Mouse (Mus musculus): ENCODE results near the gene Cpne9. TPM values are rescaled to one million over a fixed set of nuclear protein-coding genes. Genes with fewer than 3 reads are reported as not detected.

Cpne9 gene
- total and polyA plus RNA-seq, 2 experiments from 2014 or later: not detected

DNA sequence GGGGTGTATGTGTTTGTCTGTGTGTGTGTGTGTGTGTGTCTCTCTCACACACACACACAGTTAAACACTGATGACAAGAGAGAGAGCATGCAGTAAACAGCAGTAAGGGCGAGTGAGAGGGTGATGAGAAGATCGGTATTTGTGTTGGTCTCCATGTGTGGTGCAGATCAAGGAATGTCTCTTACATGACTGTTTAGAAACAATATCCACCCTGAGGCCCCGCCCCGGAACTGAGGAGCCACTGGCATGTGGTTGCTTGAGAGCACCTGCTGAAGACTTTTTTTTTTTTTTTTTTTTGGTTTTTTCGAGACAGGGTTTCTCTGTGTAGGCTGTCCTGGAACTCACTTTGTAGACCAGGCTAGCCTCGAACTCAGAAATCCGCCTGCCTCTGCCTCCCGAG is 17.7 kb upstream of the Cpne9 start:
- no peak for TF ChIP-seq CTCF (IDR thresholded peaks at IDR 0.05; ENCODE audit: low read depth)
- no peak for TF ChIP-seq EP300 (IDR thresholded peaks at IDR 0.05; ENCODE audit: low read depth)
- ATAC-seq (ENCODE audit: insufficient read depth, low read depth) (no peak), DNase-seq (ENCODE audit: low spot score) (no peak)
- Histone ChIP-seq H3K9me3 (replicated peaks; ENCODE audit: control insufficient read depth, low read length) (no peaks in the 10 kb centered on the region), H3K27ac (ENCODE audit: low read depth) (no peak overlapping the region), H3K4me1 (ENCODE audit: control insufficient read depth, insufficient read depth) (no peaks in the 10 kb centered on the region), H3K36me3 (replicated peaks; ENCODE audit: control insufficient read depth, insufficient read depth, low read length) (peaks cover 76% of the 10 kb centered on the region), H3K9ac (replicated peaks; ENCODE audit: low read depth, low read length) (no peak overlapping the region), H3K4me2 (ENCODE audit: low read depth, low read length) (no peak overlapping the region), H3K27me3 (ENCODE audit: control insufficient read depth, insufficient read depth, low read length) (no peaks in the 10 kb centered on the region), H3K4me3 (ENCODE audit: low read depth, low read length) (no peak overlapping the region)
- WGBS: 89% methylated on average over 8 of the region's 8 CpGs

DNA sequence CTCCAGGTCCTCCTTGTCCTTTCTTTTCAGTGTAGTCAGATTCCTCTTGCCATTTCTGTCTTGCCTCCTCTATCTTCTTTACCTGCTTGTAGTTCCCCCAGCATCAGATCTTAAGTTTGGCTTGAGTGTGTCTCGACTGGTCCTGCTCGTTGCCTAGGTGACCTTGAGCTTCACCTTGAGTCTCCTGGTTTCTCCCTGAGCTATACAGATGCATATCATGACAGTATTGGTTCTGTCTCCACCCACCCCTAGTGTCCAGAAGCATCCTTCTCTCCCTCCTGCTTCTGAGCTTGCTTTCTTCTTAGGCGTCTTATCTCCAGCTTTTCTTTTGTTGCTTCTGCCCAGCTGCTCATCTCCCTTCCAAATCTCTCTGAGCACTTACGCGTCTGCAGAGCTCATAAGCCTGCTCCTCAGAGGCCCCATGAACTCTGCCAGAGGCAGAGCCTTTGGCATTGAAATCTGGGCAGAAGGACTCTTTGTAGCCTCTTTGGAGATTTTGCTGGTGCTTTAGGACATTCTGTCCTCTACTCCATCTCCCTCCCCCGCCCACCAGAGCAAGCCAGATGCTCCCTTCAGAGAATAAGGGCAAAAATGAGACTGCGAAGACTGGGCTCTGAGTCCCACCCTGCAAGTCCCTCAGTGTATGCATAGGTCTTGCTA is 15.0 kb upstream of the Cpne9 start:
- ATAC-seq (ENCODE audit: insufficient read depth, low read depth): no peak
- H3K9ac ChIP-seq (replicated peaks; ENCODE audit: low read depth, low read length): no peak overlapping the region
- no peak for DNase-seq (ENCODE audit: low spot score)
- no peaks in the 10 kb centered on the region for H3K27me3 ChIP-seq (ENCODE audit: control insufficient read depth, insufficient read depth, low read length)
- H3K4me2 ChIP-seq (ENCODE audit: low read depth, low read length): no peak overlapping the region
- TF ChIP-seq EP300 (IDR thresholded peaks at IDR 0.05; ENCODE audit: low read depth) (no peak), CTCF (IDR thresholded peaks at IDR 0.05; ENCODE audit: low read depth) (no peak)
- H3K4me3 ChIP-seq (ENCODE audit: low read depth, low read length): no peak overlapping the region
- WGBS: 69% methylated on average over 7 of the region's 7 CpGs
- no peaks in the 10 kb centered on the region for H3K9me3 ChIP-seq (replicated peaks; ENCODE audit: control insufficient read depth, low read length)
- H3K4me1 ChIP-seq (ENCODE audit: control insufficient read depth, insufficient read depth): no peaks in the 10 kb centered on the region
- peaks cover 85% of the 10 kb centered on the region for H3K36me3 ChIP-seq (replicated peaks; ENCODE audit: control insufficient read depth, insufficient read depth, low read length)
- no peak overlapping the region for H3K27ac ChIP-seq (ENCODE audit: low read depth)

DNA sequence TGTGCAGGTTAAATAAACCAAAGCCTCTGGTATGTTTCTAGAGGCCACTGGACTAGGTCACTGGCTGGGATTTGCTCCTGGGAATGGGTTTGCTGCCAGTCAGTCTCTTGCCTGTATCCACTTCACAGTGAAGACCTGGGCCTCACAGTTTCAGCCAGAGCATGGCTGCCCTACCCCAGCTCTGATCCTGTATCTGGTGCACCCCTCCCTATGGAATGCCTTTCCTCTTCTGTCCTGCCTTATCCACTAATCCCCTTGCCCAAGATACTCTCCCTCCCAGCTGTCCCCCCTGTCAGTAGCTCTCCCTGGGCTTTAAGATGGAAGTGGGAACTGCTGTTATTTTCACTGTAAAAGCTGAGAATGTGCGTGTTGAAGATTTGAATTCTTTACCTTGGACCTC is 14.1 kb upstream of the Cpne9 start:
- no peak for TF ChIP-seq CTCF (IDR thresholded peaks at IDR 0.05; ENCODE audit: low read depth)
- TF ChIP-seq EP300 (IDR thresholded peaks at IDR 0.05; ENCODE audit: low read depth): no peak
- ATAC-seq (ENCODE audit: insufficient read depth, low read depth): no peak
- no peak overlapping the region for H3K27ac ChIP-seq (ENCODE audit: low read depth)

DNA sequence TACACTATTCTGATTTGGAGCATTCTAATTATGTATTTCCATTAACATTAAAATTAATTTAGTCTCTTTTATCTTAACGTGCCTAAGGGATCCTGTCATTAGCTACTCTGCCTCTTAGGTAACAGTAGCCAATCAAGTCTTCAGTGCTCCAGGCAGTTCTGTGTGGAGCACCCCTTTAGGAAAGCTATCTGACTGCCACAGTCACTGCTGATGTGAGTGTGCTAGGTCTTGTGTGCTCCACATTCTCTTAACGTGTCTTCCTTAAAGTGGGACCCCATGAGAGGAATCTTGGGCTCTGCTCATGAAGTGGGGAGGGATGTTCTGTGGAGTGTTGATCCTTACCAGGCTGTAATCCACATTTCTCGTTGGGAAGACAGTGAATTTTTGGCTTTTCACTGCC is 9.7 kb upstream of the Cpne9 start:
- no peak overlapping the region for H3K27ac ChIP-seq (ENCODE audit: low read depth)
- 81% methylated on average over 3 of the region's 3 CpGs for WGBS
- no peak for DNase-seq (ENCODE audit: low spot score)
- no peaks in the 10 kb centered on the region for H3K9me3 ChIP-seq (replicated peaks; ENCODE audit: control insufficient read depth, low read length)
- H3K9ac ChIP-seq (replicated peaks; ENCODE audit: low read depth, low read length): no peak overlapping the region
- H3K36me3 ChIP-seq (replicated peaks; ENCODE audit: control insufficient read depth, insufficient read depth, low read length): peaks cover 80% of the 10 kb centered on the region
- no peaks in the 10 kb centered on the region for H3K27me3 ChIP-seq (ENCODE audit: control insufficient read depth, insufficient read depth, low read length)
- no peaks in the 10 kb centered on the region for H3K4me1 ChIP-seq (ENCODE audit: control insufficient read depth, insufficient read depth)
- TF ChIP-seq CTCF (IDR thresholded peaks at IDR 0.05; ENCODE audit: low read depth) (no peak), EP300 (IDR thresholded peaks at IDR 0.05; ENCODE audit: low read depth) (no peak)
- H3K4me3 ChIP-seq (ENCODE audit: low read depth, low read length): no peak overlapping the region
- H3K4me2 ChIP-seq (ENCODE audit: low read depth, low read length): no peak overlapping the region
- no peak for ATAC-seq (ENCODE audit: insufficient read depth, low read depth)

More for the DNA sequence above, 14.1 kb upstream of the Cpne9 start:
- 50% methylated on average over 1 of the region's 1 CpGs for WGBS
- Histone ChIP-seq H3K9ac (replicated peaks; ENCODE audit: low read depth, low read length) (no peak overlapping the region), H3K4me3 (ENCODE audit: low read depth, low read length) (no peak overlapping the region), H3K36me3 (replicated peaks; ENCODE audit: control insufficient read depth, insufficient read depth, low read length) (peaks cover 85% of the 10 kb centered on the region), H3K9me3 (replicated peaks; ENCODE audit: control insufficient read depth, low read length) (no peaks in the 10 kb centered on the region), H3K4me2 (ENCODE audit: low read depth, low read length) (no peak overlapping the region), H3K27me3 (ENCODE audit: control insufficient read depth, insufficient read depth, low read length) (no peaks in the 10 kb centered on the region), H3K4me1 (ENCODE audit: control insufficient read depth, insufficient read depth) (no peaks in the 10 kb centered on the region)
- no peak for DNase-seq (ENCODE audit: low spot score)

DNA sequence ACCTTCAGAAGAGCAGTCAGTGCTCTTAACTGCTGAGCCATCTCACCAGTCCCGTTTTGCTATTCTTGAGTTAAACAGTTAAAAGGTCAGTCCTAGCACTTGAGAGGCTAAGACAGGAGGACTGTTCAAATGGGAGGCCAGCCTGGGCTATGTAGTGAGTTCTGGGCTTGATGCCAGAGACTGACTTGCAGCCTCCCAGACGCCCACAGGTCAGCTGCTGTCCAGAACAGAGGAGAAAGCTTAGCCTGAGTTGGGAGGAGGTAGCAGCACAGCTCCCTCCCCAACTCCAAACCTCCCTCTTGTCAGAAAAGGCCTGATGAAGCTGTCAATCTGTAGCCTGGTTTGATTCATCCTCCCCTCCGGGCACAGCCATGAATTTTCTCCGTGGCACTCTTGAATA is 5.3 kb upstream of the Cpne9 start:
- no peak for DNase-seq (ENCODE audit: low spot score)
- peaks cover 37% of the 10 kb centered on the region for H3K36me3 ChIP-seq (replicated peaks; ENCODE audit: control insufficient read depth, insufficient read depth, low read length)
- ATAC-seq (ENCODE audit: insufficient read depth, low read depth): no peak
- no peak overlapping the region for H3K27ac ChIP-seq (ENCODE audit: low read depth)
- H3K27me3 ChIP-seq (ENCODE audit: control insufficient read depth, insufficient read depth, low read length): peaks cover 2% of the 10 kb centered on the region
- no peak overlapping the region for H3K4me2 ChIP-seq (ENCODE audit: low read depth, low read length)
- H3K4me1 ChIP-seq (ENCODE audit: control insufficient read depth, insufficient read depth): no peaks in the 10 kb centered on the region
- H3K4me3 ChIP-seq (ENCODE audit: low read depth, low read length): no peak overlapping the region
- no peak overlapping the region for H3K9ac ChIP-seq (replicated peaks; ENCODE audit: low read depth, low read length)
- 53% methylated on average over 4 of the region's 4 CpGs for WGBS
- no peak for TF ChIP-seq CTCF (IDR thresholded peaks at IDR 0.05; ENCODE audit: low read depth)
- TF ChIP-seq EP300 (IDR thresholded peaks at IDR 0.05; ENCODE audit: low read depth): no peak
- H3K9me3 ChIP-seq (replicated peaks; ENCODE audit: control insufficient read depth, low read length): no peaks in the 10 kb centered on the region

DNA sequence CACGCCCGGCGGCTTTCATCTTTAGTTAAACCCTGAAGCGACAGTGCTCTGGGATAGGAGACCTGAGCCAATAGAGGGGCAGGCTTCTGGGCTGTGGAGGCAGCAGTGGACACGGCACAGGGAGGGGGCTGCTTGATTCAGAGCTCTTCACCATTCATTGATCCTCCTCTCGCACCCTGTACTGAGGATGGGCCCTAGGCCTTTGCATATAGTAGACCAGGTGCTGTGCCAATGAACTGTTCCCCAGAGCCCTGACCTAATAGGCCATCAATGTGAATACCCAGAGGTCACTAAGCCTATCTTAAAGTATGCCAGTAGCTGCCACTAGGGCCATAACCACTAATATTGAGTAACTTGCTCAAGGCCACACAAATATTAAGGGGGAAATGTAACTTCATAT is 431 bp upstream of the Cpne9 start:
- TF ChIP-seq CTCF (IDR thresholded peaks at IDR 0.05; ENCODE audit: low read depth) (no peak), EP300 (IDR thresholded peaks at IDR 0.05; ENCODE audit: low read depth) (no peak)
- ATAC-seq (ENCODE audit: insufficient read depth, low read depth) (no peak), DNase-seq (ENCODE audit: low spot score) (no peak)
- Histone ChIP-seq H3K36me3 (replicated peaks; ENCODE audit: control insufficient read depth, insufficient read depth, low read length) (no peaks in the 10 kb centered on the region; the same call in 1 of the 2 replicates), H3K4me1 (ENCODE audit: control insufficient read depth, insufficient read depth) (no peaks in the 10 kb centered on the region), H3K9me3 (replicated peaks; ENCODE audit: control insufficient read depth, low read length) (no peaks in the 10 kb centered on the region), H3K27ac (ENCODE audit: low read depth) (no peak overlapping the region), H3K4me3 (ENCODE audit: low read depth, low read length) (no peak overlapping the region), H3K4me2 (ENCODE audit: low read depth, low read length) (no peak overlapping the region), H3K27me3 (ENCODE audit: control insufficient read depth, insufficient read depth, low read length) (peaks cover 36% of the 10 kb centered on the region), H3K9ac (replicated peaks; ENCODE audit: low read depth, low read length) (no peak overlapping the region)
- WGBS: 54% methylated on average over 6 of the region's 6 CpGs
